Mouse (Mus musculus): Measurements from ENCODE around the gene Gm42791.

Gm42791 gene

GRCm38 (mm10) chr5:148927717-148928223 lies 67.2 kb downstream of the Gm42791 start:
- no peak for DNase-seq (ENCODE audit: low spot score in 2 of 2)

DNA sequence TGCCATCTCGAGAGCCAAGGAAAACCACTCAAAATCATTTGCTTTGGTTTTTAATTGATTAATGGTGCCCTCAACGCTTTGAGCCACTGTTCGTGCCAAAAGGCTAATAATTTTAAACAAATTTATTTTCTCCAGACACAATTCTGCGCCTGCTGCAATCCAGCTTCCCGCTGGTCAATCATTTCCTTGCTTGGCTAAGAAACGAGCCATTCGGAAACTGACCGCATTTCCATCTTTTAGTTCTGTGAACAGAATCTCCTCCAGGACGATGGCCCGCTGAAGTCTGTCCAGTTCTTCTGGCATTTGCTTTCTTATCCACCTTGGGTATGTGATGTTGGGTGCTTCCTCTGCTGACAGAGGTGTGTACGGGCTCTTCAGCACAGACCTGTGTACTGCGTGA lies 70.4 kb downstream of the Gm42791 start:
- no peak for DNase-seq (ENCODE audit: low spot score in 2 of 2)

GRCm38 (mm10) chr5:148924051-148924450 lies 70.9 kb downstream of the Gm42791 start:
- DNase-seq (ENCODE audit: low spot score in 2 of 2) = no peak

DNA sequence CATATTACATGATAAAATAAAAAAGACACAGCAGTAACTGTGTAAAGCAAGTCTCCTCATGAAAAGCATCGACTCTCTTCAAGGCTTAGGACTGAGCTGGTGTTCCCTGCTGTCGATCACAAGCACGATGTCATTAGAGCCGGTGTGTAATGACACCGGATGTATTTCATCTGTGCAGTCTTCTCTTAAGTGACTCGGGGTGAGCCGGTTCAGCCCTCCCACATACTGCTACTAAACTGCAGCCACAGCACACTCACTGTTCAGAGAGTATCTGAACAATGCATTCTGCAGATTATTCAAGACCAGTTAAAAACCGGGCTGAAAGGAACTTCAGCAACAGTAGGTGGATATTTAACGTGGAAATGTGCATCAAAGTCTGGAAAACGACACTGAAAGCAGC lies 71.5 kb downstream of the Gm42791 start:
- no peak for DNase-seq (ENCODE audit: low spot score in 2 of 2)

- DNase-seq (ENCODE audit: low spot score in 2 of 2) = no peak
Observed at GRCm38 (mm10) chr5:148922773-148923172, 72.2 kb downstream of the Gm42791 start.

- no peak for DNase-seq (ENCODE audit: low spot score in 2 of 2)
Observed at GRCm38 (mm10) chr5:148918049-148918448, 76.9 kb downstream of the Gm42791 start.

DNA sequence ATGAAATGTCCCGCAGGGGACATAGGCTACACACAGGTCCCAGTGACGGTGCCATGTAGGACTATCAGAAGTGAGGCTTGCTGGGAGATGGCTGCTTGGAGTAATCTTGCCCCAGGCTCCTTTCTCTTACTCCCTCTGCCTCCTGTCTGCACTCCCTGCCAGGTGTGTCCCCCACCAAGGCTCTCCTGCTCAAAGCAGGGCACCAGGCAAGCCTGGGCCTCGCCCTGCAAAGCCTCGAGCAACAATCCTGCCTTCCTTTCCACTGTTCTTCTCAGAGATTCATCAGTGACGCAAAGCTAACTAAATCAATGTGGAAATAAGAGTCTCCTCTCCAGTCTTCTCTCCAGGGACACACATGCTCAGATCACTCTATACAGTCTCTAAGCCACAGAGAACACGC lies 78.2 kb downstream of the Gm42791 start:
- no peak for DNase-seq (ENCODE audit: low spot score in 2 of 2)

DNA sequence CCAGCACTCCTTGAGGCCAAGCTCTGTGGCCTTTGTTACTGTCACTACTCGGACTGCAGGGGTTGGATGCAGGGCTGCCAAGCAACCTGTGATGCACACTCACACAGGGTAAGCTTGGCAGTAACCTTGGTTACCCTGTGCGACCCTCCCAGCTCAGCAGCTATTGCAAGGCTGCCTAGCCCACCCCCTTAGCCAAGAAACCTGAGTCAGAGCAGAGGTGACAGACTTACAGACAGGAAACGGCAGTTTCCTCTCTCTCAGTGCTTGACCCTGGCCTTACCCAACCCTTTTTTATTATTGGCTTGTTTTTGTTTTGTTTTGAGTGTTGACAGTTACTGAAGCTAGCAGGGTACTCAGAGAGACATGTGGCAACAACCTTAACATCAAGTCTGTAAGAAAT lies 82.7 kb downstream of the Gm42791 start:
- no peak for DNase-seq (ENCODE audit: low spot score in 2 of 2)

DNA sequence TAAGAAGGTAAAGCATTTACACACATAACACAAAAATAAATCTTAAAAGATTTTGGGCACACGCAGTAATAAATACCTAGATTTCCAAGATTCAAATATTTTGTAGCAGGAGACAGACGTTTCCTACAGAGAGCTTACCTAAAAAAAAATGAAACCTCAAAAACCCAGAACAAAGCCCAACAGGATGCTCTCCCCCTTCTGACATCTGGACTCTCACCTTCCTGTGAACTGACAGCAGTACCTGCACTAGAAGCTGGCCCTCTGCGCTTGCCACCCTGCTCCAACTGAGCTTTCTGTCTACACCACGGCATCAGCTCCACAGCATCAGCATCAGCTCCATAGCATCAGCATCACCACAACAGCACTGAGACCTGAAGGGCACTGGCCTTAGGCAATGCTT lies 84.9 kb downstream of the Gm42791 start:
- no peak for DNase-seq (ENCODE audit: low spot score in 2 of 2)

DNA sequence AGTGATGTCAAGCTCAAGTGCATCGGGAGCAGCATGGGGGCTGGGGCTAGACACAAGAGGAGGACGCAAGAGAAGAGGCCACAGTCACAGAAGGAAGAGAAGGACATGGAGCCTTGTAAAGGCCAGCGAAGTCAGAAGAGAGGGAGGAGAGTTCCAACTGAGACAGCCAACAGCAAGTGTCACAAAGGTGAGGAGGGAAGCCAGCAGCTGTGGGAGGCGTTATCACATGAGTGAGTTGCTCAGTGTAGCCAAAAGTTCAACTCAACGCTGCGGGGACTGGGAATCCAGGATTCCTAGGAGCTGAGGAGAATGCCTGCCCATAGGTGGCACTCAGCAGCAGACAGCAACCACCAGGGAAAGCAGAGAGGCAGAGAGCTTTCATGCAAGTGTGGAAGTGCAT lies 85.5 kb downstream of the Gm42791 start:
- peak in 1 of 2 experiments; percentile 26 for DNase-seq (ENCODE audit: low spot score in 2 of 2)

DNA sequence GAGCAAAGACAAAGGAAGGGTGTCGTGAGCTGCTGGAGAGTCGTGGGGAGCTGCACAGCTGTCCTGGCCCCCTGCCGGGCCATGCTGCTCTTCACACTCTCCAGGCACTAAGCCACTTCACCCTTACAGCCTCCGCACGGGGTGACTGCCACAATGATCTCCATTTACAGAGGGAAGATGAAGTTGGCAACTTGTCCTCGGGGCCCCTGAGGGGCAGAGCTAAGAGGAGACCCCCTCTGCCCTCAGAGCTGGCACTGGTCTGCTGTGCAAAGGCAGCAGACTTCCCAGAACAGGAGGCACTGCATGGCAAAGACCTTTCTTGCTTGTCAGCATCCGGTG lies 85.9 kb downstream of the Gm42791 start:
- DNase-seq (ENCODE audit: low spot score in 2 of 2) = no peak

DNA sequence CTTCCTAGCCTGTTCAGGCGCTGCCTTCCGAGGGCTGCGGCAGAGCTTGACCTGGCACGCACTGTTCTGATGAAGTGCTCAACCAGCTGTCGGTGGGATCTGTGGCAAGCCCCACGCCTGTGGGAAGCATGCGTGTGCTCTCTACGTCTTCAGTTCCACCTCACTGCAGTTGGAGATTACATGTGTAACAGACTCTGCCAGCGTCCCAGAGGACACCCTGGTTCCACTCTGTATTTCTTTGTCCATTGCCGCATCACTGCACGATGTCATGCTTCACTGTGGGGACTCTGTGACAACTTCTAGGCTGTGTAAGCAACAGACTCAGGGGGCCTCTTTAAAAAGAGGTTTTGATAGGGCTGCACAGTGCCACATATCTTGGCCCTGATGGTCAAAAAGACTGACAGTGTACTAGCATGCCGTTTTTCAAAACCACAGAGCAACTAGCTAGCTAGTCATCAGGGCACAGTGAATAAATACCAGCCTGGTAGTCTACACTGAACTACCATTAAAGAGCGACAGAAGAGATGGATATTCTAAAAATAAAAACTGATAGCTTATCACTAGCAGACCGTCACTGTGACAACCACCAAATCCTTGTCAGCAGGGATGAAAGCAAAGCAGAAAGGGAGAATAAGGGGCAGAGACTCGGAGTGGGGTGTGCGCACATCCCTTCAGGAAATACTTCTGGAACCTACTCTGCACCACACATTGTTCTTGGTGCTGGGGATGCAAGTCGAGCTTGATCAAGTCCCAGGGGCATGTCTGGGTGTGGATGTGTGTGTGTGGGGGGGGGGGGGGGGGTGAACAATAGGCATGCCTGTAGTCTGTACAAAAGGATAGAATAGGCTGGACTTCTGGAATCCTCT lies 86.5 kb downstream of the Gm42791 start:
- DNase-seq (ENCODE audit: low spot score in 2 of 2) = no peak

GRCm38 (mm10) chr5:148906305-148906704 lies 88.6 kb downstream of the Gm42791 start:
- no peak for DNase-seq (ENCODE audit: low spot score in 2 of 2)

DNA sequence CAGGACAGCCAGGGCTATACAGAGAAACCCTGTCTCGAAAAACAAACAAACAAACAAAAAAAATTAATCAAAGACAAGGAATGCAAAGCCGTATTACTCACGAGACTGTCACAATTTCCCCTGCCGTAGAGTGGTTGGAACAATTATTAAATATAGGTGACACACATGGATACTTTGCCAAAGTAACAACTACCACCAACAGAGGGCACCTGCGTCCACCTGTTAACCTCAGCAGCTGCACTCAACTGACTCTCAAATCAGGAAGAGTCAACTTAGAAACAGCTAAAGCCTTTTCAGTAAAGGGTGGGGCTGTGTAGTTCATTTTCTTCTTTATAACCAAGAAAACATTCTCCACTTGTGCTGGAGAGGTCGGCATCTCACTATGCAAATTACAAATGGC lies 90.1 kb downstream of the Gm42791 start:
- peak in 1 of 2 experiments; percentile 38 for DNase-seq (ENCODE audit: low spot score in 2 of 2)

DNA sequence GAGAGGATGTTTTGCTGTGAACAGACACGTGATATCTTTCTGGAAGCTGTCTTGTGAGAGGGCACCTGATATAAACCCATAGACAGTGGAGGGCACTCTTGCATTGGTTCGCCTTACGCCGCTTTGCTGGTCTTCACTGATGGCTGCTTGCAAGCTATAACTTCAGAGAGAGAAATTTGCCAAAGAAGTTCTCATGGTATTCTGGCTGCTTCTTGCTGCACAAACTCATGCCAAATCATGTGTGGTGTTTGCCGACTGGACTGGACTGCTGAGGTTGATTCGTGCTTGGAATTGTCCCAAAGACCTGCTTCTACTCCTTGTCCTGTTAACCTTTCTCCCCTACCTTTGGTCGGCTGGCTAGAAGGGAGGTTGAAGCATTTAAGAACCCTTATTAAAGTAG lies 95.6 kb downstream of the Gm42791 start:
- DNase-seq (ENCODE audit: low spot score in 2 of 2) = no peak

DNA sequence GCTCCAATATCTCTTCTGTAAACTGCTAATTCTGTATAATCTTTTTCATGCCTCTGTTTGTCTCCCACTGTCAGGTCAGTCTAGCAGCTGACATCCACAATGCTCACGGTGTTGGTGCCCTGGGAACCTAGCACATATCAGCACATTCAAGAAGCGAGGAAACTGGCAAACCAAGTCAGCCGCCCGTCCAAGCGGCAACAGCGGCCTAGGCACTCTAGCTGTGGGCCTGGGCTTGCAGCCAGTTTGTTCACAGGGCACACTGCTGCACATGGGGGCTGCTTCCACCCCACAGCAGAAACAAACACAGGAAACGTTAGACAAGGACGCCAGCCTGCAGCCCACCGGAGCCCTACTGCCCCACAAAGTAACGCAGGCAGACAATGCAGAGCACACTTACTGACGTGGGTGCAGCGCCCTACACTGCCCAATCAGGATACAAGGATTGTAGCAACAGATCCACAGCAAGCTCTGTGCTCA lies 97.0 kb downstream of the Gm42791 start:
- no peak for DNase-seq (ENCODE audit: low spot score in 2 of 2)

DNA sequence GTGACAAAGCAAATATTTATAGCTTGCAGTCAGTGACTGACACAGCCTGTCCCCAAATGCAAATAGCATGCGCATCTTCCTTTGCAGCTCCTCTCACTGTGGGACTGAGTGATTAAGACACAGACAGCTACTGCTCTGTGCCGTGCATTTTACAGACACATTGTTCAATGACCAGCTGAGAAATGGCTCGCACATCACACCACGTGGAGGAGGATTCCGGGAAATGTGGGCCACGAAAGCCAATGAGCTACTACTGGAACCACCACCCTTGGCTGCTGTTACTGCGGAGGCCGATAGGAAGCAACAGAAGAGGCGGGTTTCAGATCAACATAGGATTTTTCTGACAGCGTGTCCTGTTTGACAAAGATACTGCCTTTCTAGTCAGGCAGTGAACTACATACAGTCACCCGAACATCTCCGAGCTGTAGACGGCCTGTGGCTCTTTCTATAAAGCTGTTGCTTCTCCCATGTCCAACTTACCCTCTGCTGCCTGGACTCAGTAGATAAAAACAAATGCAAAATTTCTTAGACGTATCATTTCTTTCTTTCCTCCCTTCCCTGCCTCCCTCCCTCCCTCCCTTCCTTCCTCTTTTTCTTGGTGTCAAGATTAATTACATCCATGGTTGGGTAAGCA lies 97.8 kb downstream of the Gm42791 start:
- DNase-seq (ENCODE audit: low spot score in 2 of 2) = no peak

DNA sequence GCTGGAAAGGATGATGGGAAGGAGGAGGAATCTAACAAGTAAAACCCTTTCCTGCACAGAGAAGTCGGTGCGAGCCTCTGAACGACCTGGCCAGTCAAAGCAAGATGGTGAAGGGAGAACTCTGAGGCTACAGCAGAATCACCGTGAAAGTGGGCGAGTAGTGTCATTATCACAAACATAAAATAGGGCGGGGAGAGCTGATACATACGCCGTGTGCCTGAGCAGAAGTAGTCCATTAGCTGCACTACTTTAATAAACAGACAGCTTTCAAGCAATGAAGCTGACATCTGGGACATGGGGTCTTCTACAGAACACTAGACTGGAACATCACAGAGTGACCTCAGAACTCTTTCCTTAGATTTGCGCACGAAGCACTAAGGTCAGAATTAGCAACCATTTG lies 98.4 kb downstream of the Gm42791 start:
- DNase-seq (ENCODE audit: low spot score in 2 of 2) = no peak

DNA sequence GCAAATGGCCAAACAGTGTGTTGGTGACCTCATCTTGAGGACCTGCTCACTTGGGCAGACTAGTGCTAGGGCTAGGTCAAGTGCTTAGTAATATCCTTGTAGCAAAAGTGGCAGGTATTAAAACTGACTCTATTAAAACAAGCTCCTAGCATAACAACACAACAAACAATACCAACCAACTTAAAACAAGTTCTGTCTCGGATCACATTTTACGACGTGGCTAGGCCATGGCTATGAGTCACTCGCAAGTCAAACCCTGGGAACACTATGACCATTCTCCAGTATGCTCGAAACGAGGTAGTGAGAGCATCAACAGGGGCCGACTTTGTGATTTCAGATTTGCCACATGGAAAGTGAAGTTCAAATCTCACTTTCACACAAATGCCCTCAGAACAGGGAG lies 99.1 kb downstream of the Gm42791 start:
- DNase-seq (ENCODE audit: low spot score in 2 of 2) = no peak

- DNase-seq (ENCODE audit: low spot score in 2 of 2) = no peak
Observed at GRCm38 (mm10) chr5:148895034-148895433, 99.9 kb downstream of the Gm42791 start.

DNA sequence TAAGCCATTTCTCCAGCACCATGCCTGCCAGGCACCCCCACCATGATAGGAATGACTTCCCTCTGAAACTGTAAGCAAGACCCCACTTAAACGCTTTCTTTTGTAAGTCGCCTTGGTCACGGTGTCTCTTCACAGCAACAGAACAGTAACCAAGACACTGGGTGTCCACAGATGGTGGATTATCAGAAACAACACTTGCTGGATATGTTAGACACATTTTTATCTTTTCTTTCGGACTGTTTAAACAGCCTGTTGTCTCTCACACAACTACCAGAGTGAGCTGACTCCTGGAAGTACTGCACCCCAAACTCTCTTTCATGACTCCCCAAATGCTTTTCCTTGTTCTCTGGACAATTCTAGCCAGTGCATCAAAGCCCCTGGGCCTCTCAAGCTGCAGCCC lies 104.7 kb downstream of the Gm42791 start:
- DNase-seq (ENCODE audit: low spot score in 2 of 2) = no peak

DNA sequence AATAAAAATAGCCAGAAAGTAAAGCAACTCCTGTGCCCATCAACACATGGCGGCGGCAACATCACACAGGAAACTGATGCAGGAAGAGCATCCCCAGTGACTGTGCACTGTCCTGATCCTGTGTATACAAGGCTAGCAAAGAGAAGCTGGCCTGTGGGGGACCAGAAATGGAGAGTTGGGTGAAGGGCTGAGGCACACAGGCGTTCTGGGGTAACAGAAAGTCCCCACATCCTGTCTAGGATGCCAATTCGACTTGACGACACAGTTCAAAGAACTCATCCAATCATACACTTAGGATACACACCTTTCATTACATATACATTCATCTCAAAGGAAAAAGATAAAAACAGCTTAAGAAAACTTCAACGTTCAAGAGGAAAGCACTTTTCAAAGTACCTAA lies 106.9 kb downstream of the Gm42791 start:
- DNase-seq (ENCODE audit: low spot score in 2 of 2) = no peak

Measured in urinary bladder, postnatal 36 days (tissue).